Comparison of ENCODE assay signal across 8 mouse cellular contexts in genomic region chr7:126949793-126950646, GRCm38 (mm10). TPM values are rescaled to one million over a fixed set of nuclear protein-coding genes. Genes with fewer than 3 reads are reported as not detected.
DNase-seq lines count a peak whose midpoint lies in the region; ATAC-seq and TF ChIP-seq lines count a peak whose summit lies in the region.

Gene Sez6l2, plus strand, starts transcription at chr7:126950563.

- no peak for TF ChIP-seq CTCF in heart, adult 2 months (IDR thresholded peaks at IDR 0.05)
- no peak for TF ChIP-seq CTCF in kidney, adult 2 months (conservative IDR thresholded peaks at IDR 0.05; ENCODE audit: insufficient read depth, insufficient read length, low read depth, low read length)
- TF ChIP-seq CTCF in midbrain, postnatal 0 days (IDR thresholded peaks at IDR 0.05): no peak

- H3K9me3 ChIP-seq in embryonic facial prominence, embryonic 12.5 days: no peaks in the 10 kb centered on the region
- no peaks in the 10 kb centered on the region for H3K9me3 ChIP-seq in limb, embryonic 14.5 days (ENCODE audit: control insufficient read depth, low read length)
- no peaks in the 10 kb centered on the region for H3K9me3 ChIP-seq in midbrain, postnatal 0 days (ENCODE audit: low read length)

- H3K4me1 ChIP-seq in embryonic facial prominence, embryonic 12.5 days: peaks cover 10% of the 10 kb centered on the region; the same call in 1 of the 2 replicates
- no peaks in the 10 kb centered on the region; the same call in 1 of the 2 replicates for H3K4me1 ChIP-seq in heart, adult 2 months (ENCODE audit: control insufficient read depth, insufficient read depth, low read length)
- peaks cover 3% of the 10 kb centered on the region; the same call in 1 of the 2 replicates for H3K4me1 ChIP-seq in kidney, adult 2 months (ENCODE audit: control insufficient read depth, insufficient read depth, low read length)
- peaks cover 8% of the 10 kb centered on the region; the same call in 1 of the 2 replicates for H3K4me1 ChIP-seq in limb, embryonic 14.5 days (ENCODE audit: control insufficient read depth, insufficient read depth, low read length)
- peaks cover 19% of the 10 kb centered on the region for H3K4me1 ChIP-seq in midbrain, postnatal 0 days (ENCODE audit: insufficient read depth, low read length)

- no peaks in the 10 kb centered on the region for H3K79me2 ChIP-seq in heart, adult 2 months (replicated peaks; ENCODE audit: control insufficient read depth, insufficient read depth, low read length)

- peak; percentile 78 for DNase-seq in 416B (ENCODE audit: low read depth)
- peak; percentile 95 to 96 for DNase-seq in adrenal gland, postnatal 36 days
- DNase-seq in heart, adult 2 months: peak; percentile 86 to 93
- DNase-seq in kidney, adult 2 months: peak; percentile 89
- peak; percentile 90 for DNase-seq in limb, embryonic 14.5 days (ENCODE audit: low spot score)
- DNase-seq in midbrain, postnatal 0 days (ENCODE audit: low spot score): peak; percentile 91
- peak; percentile 90 to 95 for DNase-seq in spleen, postnatal 10 days (ENCODE audit: low spot score in 2 of 2)

- H3K9ac ChIP-seq in embryonic facial prominence, embryonic 12.5 days: 0 out of 2 replicates have a peak within 1 kb of the TSS, but pooled peaks have one; percentile 21
- H3K9ac ChIP-seq in heart, adult 2 months (ENCODE audit: low read depth, low read length): no peak within 1 kb of the TSS
- no peak within 1 kb of the TSS for H3K9ac ChIP-seq in limb, embryonic 14.5 days (ENCODE audit: low read depth, low read length, severe bottlenecking)
- H3K9ac ChIP-seq in midbrain, postnatal 0 days (replicated peaks; ENCODE audit: low read length, poor library complexity, severe bottlenecking): peak within 1 kb of the TSS; percentile 86

- 0 out of 2 replicates have a peak, but pooled peaks have one; percentile 35 for TF ChIP-seq EP300 in heart, adult 2 months (IDR thresholded peaks at IDR 0.05; ENCODE audit: insufficient read depth, low read depth, low read length)

- under 1% methylated on average over 42 of the region's 42 CpGs for WGBS in embryonic facial prominence, embryonic 12.5 days
- under 1% methylated on average over 42 of the region's 42 CpGs for WGBS in heart, adult 2 months
- under 1% methylated on average over 42 of the region's 42 CpGs for WGBS in kidney, adult 2 months
- 2% methylated on average over 40 of the region's 42 CpGs for WGBS in limb, embryonic 14.5 days
- under 1% methylated on average over 40 of the region's 42 CpGs for WGBS in midbrain, postnatal 0 days

- intact Hi-C loops in heart, adult 2 months (cut with DNase I): loop anchor here (2.0 kb wide), 1 partner anchor 23 kb away; no protein-coding TSS in a partner anchor

- H3K27me3 ChIP-seq in embryonic facial prominence, embryonic 12.5 days: peaks cover 39% of the 10 kb centered on the region
- no peaks in the 10 kb centered on the region for H3K27me3 ChIP-seq in heart, adult 2 months (ENCODE audit: control insufficient read depth, insufficient read depth, low read length)
- H3K27me3 ChIP-seq in kidney, adult 2 months (replicated peaks; ENCODE audit: control insufficient read depth, insufficient read depth, low read length): no peaks in the 10 kb centered on the region
- H3K27me3 ChIP-seq in limb, embryonic 14.5 days (ENCODE audit: control insufficient read depth, insufficient read depth, low read length): peaks cover 19% of the 10 kb centered on the region
- no peaks in the 10 kb centered on the region for H3K27me3 ChIP-seq in midbrain, postnatal 0 days (ENCODE audit: insufficient read depth, low read length)

- no peak within 1 kb of the TSS for H3K27ac ChIP-seq in embryonic facial prominence, embryonic 12.5 days
- no peak within 1 kb of the TSS for H3K27ac ChIP-seq in heart, adult 2 months
- no peak within 1 kb of the TSS for H3K27ac ChIP-seq in kidney, adult 2 months (ENCODE audit: insufficient read depth, low read depth, low read length)
- H3K27ac ChIP-seq in limb, embryonic 14.5 days (replicated peaks; ENCODE audit: low read depth, low read length): no peak within 1 kb of the TSS
- peak within 1 kb of the TSS; percentile 95 for H3K27ac ChIP-seq in midbrain, postnatal 0 days (ENCODE audit: low read depth, low read length)

- peak within 1 kb of the TSS; percentile 42 for H3K4me3 ChIP-seq in embryonic facial prominence, embryonic 12.5 days
- H3K4me3 ChIP-seq in heart, adult 2 months: peak within 1 kb of the TSS; percentile 56
- peak within 1 kb of the TSS; percentile 41 for H3K4me3 ChIP-seq in kidney, adult 2 months (ENCODE audit: insufficient read depth, low read depth, low read length)
- peak within 1 kb of the TSS; percentile 42 for H3K4me3 ChIP-seq in limb, embryonic 14.5 days (replicated peaks; ENCODE audit: low read length)
- peak within 1 kb of the TSS; percentile 63 for H3K4me3 ChIP-seq in midbrain, postnatal 0 days (ENCODE audit: low read depth, low read length)

- TF ChIP-seq POLR2A in heart, adult 2 months (IDR thresholded peaks at IDR 0.05; ENCODE audit: insufficient read depth, low read depth, low read length): no peak
- TF ChIP-seq POLR2A in kidney, adult 2 months (IDR thresholded peaks at IDR 0.05; ENCODE audit: low read depth, low read length): no peak
- no peak for TF ChIP-seq POLR2A in limb, embryonic 14.5 days (IDR thresholded peaks at IDR 0.05; ENCODE audit: borderline replicate concordance, extremely low read depth, insufficient read depth, insufficient read length)

- H3K4me2 ChIP-seq in embryonic facial prominence, embryonic 12.5 days (replicated peaks): peak within 1 kb of the TSS; percentile 98
- H3K4me2 ChIP-seq in limb, embryonic 14.5 days (replicated peaks; ENCODE audit: low read depth, low read length, severe bottlenecking): peak within 1 kb of the TSS; percentile 98
- peak within 1 kb of the TSS; percentile 95 for H3K4me2 ChIP-seq in midbrain, postnatal 0 days (ENCODE audit: low read depth, low read length, poor library complexity, severe bottlenecking)

- peak; percentile 85 for ATAC-seq in embryonic facial prominence, embryonic 12.5 days (ENCODE audit: insufficient number of reproducible peaks, insufficient read depth, low FRiP score, low TSS enrichment)
- ATAC-seq in limb, embryonic 14.5 days (ENCODE audit: low FRiP score, low read depth): peak; percentile 86
- peak; percentile 91 for ATAC-seq in midbrain, postnatal 0 days (ENCODE audit: low FRiP score)

- H3K36me3 ChIP-seq in embryonic facial prominence, embryonic 12.5 days: peaks cover 3% of the 10 kb centered on the region
- H3K36me3 ChIP-seq in heart, adult 2 months (ENCODE audit: control insufficient read depth, insufficient read depth, low read length): no peaks in the 10 kb centered on the region
- H3K36me3 ChIP-seq in kidney, adult 2 months (ENCODE audit: control insufficient read depth, insufficient read depth, low read length): no peaks in the 10 kb centered on the region
- H3K36me3 ChIP-seq in limb, embryonic 14.5 days (ENCODE audit: control insufficient read depth, insufficient read depth, low read length): peaks cover 4% of the 10 kb centered on the region; the same call in 1 of the 2 replicates
- H3K36me3 ChIP-seq in midbrain, postnatal 0 days (ENCODE audit: insufficient read depth, low read length): peaks cover 19% of the 10 kb centered on the region

RNA-seq across cellular contexts. Expression of gene Sez6l2, which starts in this region (rescaled TPM):
- 100 to 1,000 TPM in 1 of 2 experiments, 10 to 100 TPM in 1; 47.1 to 108 TPM for total RNA-seq in adrenal gland, postnatal 36 days (2021)
- polyA plus RNA-seq in embryonic facial prominence, embryonic 12.5 days (2016; fragmentation: Nextera tagmentation; extraction: Ambion mirVana): 0.97 and 1.8 TPM in 2 replicates
- 1 to 10 TPM; 5.6 to 6.1 TPM for total RNA-seq in heart, adult 2 months (2021)
- 5.0 and 5.4 TPM in 2 replicates for polyA plus RNA-seq in heart, adult 2 months (2012; rRNA removed)
- polyA plus RNA-seq in kidney, adult 2 months (2012; rRNA removed): 1.2 and 1.4 TPM in 2 replicates
- 2.5 and 3.2 TPM in 2 replicates for polyA plus RNA-seq in limb, embryonic 14.5 days (2012; rRNA removed)
- polyA plus RNA-seq in limb, embryonic 14.5 days (2014; fragmentation: Nextera tagmentation; extraction: Ambion mirVana): 0.90 and 1.6 TPM in 2 replicates
- 235 and 283 TPM in 2 replicates for total RNA-seq in midbrain, postnatal 0 days (2014; rRNA removed)
- polyA plus RNA-seq in midbrain, postnatal 0 days (2015; fragmentation: Nextera tagmentation; extraction: Ambion mirVana): 66.2 and 72.8 TPM in 2 replicates

Comparison
In these comparisons a context has a peak if more than half of its experiments do, and no peak if none do; other contexts are left out.
1. RNA of gene Sez6l2 (total RNA-seq): 235 to 283 TPM in midbrain, postnatal 0 days and 47.1 to 108 TPM in adrenal gland, postnatal 36 days; 5.6 to 6.1 TPM in heart, adult 2 months; every median in the first group is over 4 times any median in the second.
2. RNA of gene Sez6l2 (polyA plus RNA-seq): 66.2 to 72.8 TPM in midbrain, postnatal 0 days; 5.0 to 5.4 TPM in heart, adult 2 months, 0.90 to 3.2 TPM in limb, embryonic 14.5 days, 1.2 to 1.4 TPM in kidney, adult 2 months and 0.97 to 1.8 TPM in embryonic facial prominence, embryonic 12.5 days; every median in the first group is over 10 times any median in the second.
3. H3K9ac ChIP-seq: peak in embryonic facial prominence, embryonic 12.5 days (single experiment) and midbrain, postnatal 0 days (single experiment); none in heart, adult 2 months (single experiment) and limb, embryonic 14.5 days (single experiment).
4. Peak in every context shown above with its lines, with median percentiles within 50 percentile points of each other: DNase-seq, ATAC-seq, H3K4me2 ChIP-seq and H3K4me3 ChIP-seq.